Mouse (Mus musculus) myocyte (in vitro differentiated cells): ENCODE data around the gene Padi2. TPM values are rescaled to one million over a fixed set of nuclear protein-coding genes. Genes with fewer than 3 reads are reported as not detected.
A peak's percentile ranks its signal among the peaks of the same experiment; 100 is the strongest.

ENCODE experiments used
- H3K27me3 ChIP-seq: one replicate; pipeline ENCODE4 v1.6.1; 2011; ENCODE audit not compliant: control insufficient read depth, insufficient read depth, insufficient read length
- H3K36me3 ChIP-seq: one replicate; pipeline ENCODE4 v1.6.1; 2011; ENCODE audit not compliant: control insufficient read depth, insufficient read depth
- H3K4me2 ChIP-seq: one replicate; pipeline ENCODE4 v1.6.1; 2011; ENCODE audit warnings: low read depth, control low read depth
- H3K4me3 ChIP-seq: one replicate; pipeline ENCODE4 v1.5.1; 2011; ENCODE audit warnings: mild to moderate bottlenecking, control low read depth, moderate library complexity
- H3K79me2 ChIP-seq: one replicate; pipeline ENCODE4 v1.6.1; 2011; ENCODE audit not compliant: control insufficient read depth, insufficient read depth
- H3ac ChIP-seq: one replicate; pipeline ENCODE4 v1.6.1; 2011; ENCODE audit not compliant: control insufficient read depth, insufficient read length
- CEBPB ChIP-seq: IDR thresholded peaks from 2 replicates; pipeline ENCODE4 v1.6.1; 2011; ENCODE audit warnings: mild to moderate bottlenecking, moderate library complexity; ENCODE audit not compliant: poor library complexity, insufficient read depth, severe bottlenecking
- E2F4 ChIP-seq: IDR thresholded peaks from one replicate; pipeline ENCODE4 v1.6.1; 2011; ENCODE audit warnings: mild to moderate bottlenecking, control low read depth, moderate library complexity; ENCODE audit not compliant: insufficient read depth
- MAX ChIP-seq: IDR thresholded peaks from one replicate; pipeline ENCODE4 v1.6.1; 2011; ENCODE audit warnings: low read depth, mild to moderate bottlenecking, control low read depth
- MYOD1 ChIP-seq, 3 experiments: IDR thresholded peaks; one replicate each; pipeline ENCODE4 v1.6.1; 2011; ENCODE audit warnings: control low read depth in 2 of 3, low read depth in 2 of 3, mild to moderate bottlenecking in 2 of 3, moderate library complexity in 1 of 3; ENCODE audit not compliant: insufficient read length in 2 of 3, control insufficient read depth in 1 of 3
- MYOG ChIP-seq, 3 experiments: IDR thresholded peaks; one replicate each; pipeline ENCODE4 v1.6.1; 2011; ENCODE audit warnings: control low read depth in 2 of 3, low read depth in 2 of 3, mild to moderate bottlenecking in 2 of 3; ENCODE audit not compliant: insufficient read length in 2 of 3, control insufficient read depth in 1 of 3, insufficient read depth in 1 of 3
- POLR2A ChIP-seq: IDR thresholded peaks from one replicate; pipeline ENCODE4 v1.6.1; 2011; ENCODE audit warnings: low read depth, mild to moderate bottlenecking, control low read depth, moderate library complexity; ENCODE audit not compliant: insufficient read length
- POLR2AphosphoS2 ChIP-seq: IDR thresholded peaks from one replicate; pipeline ENCODE4 v1.6.1; 2011; ENCODE audit warnings: low read depth, control low read depth; ENCODE audit not compliant: insufficient read length
- REST ChIP-seq: IDR thresholded peaks from one replicate; pipeline ENCODE4 v1.6.1; 2011; ENCODE audit warnings: mild to moderate bottlenecking, control low read depth, moderate library complexity; ENCODE audit not compliant: insufficient read depth, insufficient read length
- SRF ChIP-seq: IDR thresholded peaks from one replicate; pipeline ENCODE4 v1.6.1; 2011; ENCODE audit warnings: low read depth; ENCODE audit not compliant: control insufficient read depth, insufficient read length
- TCF12 ChIP-seq: IDR thresholded peaks from one replicate; pipeline ENCODE4 v1.6.1; 2011; ENCODE audit warnings: mild to moderate bottlenecking, control low read depth; ENCODE audit not compliant: poor library complexity, insufficient read depth, severe bottlenecking
- TCF3 ChIP-seq: IDR thresholded peaks from one replicate; pipeline ENCODE4 v1.6.1; 2011; ENCODE audit warnings: low read depth, control low read depth; ENCODE audit not compliant: insufficient read length
- USF1 ChIP-seq: IDR thresholded peaks from one replicate; pipeline ENCODE4 v1.6.1; 2011; ENCODE audit warnings: low read depth, mild to moderate bottlenecking, control low read depth, moderate library complexity
- polyA plus RNA-seq: library from polyadenylated mRNA; unstranded; fragments of >200 nt; fragmentation: generic; extraction: Trizol; gene quantifications from one replicate; pipeline ENCODE4 v1.2.1, GENCODE M21; 2012; ENCODE audit warnings: missing spikeins

Padi2 gene
- polyA plus RNA-seq, 1 experiment: 20.7 TPM

DNA sequence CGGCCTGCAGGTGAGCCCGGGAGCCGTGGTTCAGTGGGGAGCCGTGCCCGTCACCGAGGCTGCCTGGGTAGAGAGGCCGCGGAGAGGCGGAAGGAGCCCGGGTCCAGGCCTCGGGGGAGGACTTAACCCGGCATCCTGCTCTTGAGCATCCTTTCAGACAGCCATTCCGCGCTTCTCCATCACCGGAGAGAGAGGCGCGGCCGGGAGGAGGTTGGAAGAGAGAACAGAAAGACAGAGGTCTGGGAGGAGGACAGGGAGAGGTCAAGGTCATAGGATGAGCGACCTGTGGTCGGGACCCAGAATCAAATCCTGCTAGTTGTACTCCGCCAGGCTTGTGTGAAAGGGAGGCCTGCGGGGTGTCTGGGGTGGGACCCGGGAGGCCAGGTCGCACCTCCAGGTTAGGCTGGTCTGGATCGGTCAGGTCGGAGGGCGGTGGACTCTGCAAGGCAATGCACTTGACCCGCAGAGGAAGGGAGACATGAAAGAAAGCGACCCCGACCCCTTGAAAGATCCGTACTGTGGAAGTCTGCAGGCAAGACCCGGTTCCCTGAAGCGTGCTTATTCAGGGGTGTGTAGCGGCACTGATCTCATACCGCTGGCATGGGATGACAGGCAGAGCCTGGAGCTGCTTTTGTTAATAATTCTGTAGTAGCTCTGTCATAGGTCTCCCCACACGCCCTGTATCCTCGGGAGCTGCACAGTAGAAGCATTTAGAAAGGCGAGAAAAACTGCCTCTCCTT lies 55.5 kb downstream of the Padi2 start:
- Histone ChIP-seq H3K4me2 (peak overlapping the region; percentile 78), H3K4me3 (peak overlapping the region; percentile 87), H3ac (peak overlapping the region; percentile 83), H3K79me2 (peaks cover 46% of the 10 kb centered on the region), H3K36me3 (peaks cover 10% of the 10 kb centered on the region), H3K27me3 (no peaks in the 10 kb centered on the region)
- TF ChIP-seq POLR2A: no peak
- TF ChIP-seq REST: no peak
- TF ChIP-seq TCF3: no peak
- no peak for TF ChIP-seq MYOD1 (IDR thresholded peaks at IDR 0.05; ENCODE audit: control insufficient read depth in 1 of 3, insufficient read length in 2 of 3, low read depth in 2 of 3)
- TF ChIP-seq CEBPB: no peak
- TF ChIP-seq MAX: no peak
- no peak for TF ChIP-seq SRF
- TF ChIP-seq POLR2AphosphoS2: no peak
- TF ChIP-seq USF1: no peak
- TF ChIP-seq TCF12: no peak
- TF ChIP-seq E2F4: no peak
- no peak for TF ChIP-seq MYOG (IDR thresholded peaks at IDR 0.05; ENCODE audit: control insufficient read depth in 1 of 3, insufficient read depth in 1 of 3, insufficient read length in 2 of 3, low read depth in 2 of 3)

DNA sequence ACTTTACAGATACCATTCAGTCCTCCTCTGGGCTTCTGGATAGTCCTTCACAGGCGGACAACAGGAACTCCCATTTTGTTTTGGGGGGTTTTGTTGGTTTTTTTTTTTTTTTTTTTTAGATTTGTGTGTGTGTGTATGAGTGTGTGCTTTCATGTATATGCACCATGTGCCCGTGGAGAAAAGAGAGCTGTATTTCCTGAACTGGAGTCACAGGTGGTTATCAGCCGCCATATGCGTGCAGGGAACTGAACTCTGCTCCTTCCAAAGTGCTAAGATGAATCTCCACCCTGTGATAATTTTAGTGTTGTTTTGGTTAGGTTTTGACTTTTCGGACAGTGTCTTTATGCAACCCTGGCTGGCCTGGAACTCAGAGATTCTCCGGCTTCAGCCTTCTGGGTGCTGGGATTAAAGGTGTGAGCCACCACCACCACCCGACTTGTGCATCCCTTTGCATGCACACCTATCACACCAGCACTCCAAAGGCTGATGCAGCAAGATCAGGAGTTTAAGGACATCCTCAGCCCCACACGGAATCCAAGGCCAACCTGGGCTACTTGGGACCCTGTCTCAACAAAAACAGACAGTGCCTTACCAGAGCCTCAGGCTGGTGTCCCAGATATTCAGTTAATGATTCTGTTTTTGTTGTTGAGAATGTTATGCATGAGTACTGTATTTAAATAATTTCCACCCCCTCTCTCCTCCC lies 56.2 kb downstream of the Padi2 start:
- Histone ChIP-seq H3K79me2 (peaks cover 46% of the 10 kb centered on the region), H3ac (peak overlapping the region; percentile 83), H3K27me3 (no peaks in the 10 kb centered on the region), H3K36me3 (peaks cover 15% of the 10 kb centered on the region), H3K4me3 (peak overlapping the region; percentile 87), H3K4me2 (peak overlapping the region; percentile 78)
- TF ChIP-seq TCF3 (no peak), USF1 (no peak), MYOD1 (IDR thresholded peaks at IDR 0.05; ENCODE audit: control insufficient read depth in 1 of 3, insufficient read length in 2 of 3, low read depth in 2 of 3) (no peak), POLR2A (no peak), MAX (no peak), POLR2AphosphoS2 (no peak), CEBPB (no peak), E2F4 (no peak), TCF12 (no peak)

DNA sequence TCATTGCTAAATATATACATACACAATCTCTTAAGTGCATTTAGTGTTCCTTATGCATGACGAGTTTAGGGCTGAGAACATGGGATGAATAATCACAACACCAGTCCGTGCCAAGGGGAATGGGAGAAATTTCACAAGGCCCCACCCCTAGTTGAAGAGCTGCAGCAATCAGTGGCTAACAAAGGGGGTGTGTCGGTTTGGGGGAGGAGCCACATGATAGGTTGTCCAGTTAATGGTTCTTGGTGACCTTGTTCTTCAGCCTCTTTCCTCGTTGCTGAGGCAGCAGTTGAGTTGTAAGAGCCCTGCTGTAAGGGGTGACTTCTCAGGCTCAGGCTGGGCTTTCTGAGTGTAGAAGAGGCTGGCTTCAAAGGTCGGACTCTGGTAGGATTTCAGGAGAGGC lies 56.8 kb downstream of the Padi2 start:
- Histone ChIP-seq H3K4me2 (peak overlapping the region; percentile 78), H3K27me3 (no peaks in the 10 kb centered on the region), H3K4me3 (peak overlapping the region; percentile 87), H3ac (no peak overlapping the region), H3K36me3 (peaks cover 21% of the 10 kb centered on the region), H3K79me2 (peaks cover 46% of the 10 kb centered on the region)
- no peak for TF ChIP-seq USF1

DNA sequence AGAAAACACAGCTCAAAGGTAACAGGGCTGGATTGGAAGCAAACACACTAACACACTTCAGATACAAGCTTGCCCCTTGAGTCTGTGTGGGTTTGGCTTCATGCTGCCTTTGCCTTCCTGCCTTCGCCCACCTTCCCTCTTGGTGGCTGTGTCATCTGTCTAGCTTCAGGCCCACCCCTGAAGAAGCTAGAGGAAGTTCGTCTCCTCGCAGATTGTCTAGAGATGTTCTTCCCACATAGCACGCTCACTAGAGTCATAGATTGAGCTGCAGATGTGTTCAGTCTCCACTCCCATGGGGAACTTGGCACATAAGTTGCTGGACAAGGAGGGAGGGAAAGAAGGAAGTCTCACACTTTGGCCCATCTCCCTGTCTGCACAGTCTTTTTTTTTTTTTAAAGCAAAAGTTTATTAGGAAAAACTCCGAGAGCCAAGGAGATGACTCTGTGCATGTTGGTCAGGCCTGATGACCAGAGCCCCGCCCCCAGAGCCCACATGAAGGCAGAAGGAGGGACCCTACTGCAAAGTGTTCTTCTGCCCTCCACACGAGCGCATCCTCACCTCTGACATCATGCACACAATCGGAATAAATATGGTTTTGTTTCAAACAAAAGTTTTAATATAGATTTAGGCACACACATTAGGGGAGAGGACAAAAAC lies 57.9 kb downstream of the Padi2 start:
- TF ChIP-seq POLR2A (no peak), CEBPB (no peak), REST (no peak), E2F4 (no peak), MYOG (IDR thresholded peaks at IDR 0.05; ENCODE audit: control insufficient read depth in 1 of 3, insufficient read depth in 1 of 3, insufficient read length in 2 of 3, low read depth in 2 of 3) (no peak), SRF (no peak), MYOD1 (IDR thresholded peaks at IDR 0.05; ENCODE audit: control insufficient read depth in 1 of 3, insufficient read length in 2 of 3, low read depth in 2 of 3) (no peak), TCF12 (no peak), USF1 (no peak), TCF3 (no peak)
- peaks cover 21% of the 10 kb centered on the region for H3K36me3 ChIP-seq
- no peak overlapping the region for H3K4me2 ChIP-seq

More for the DNA sequence above, 57.9 kb downstream of the Padi2 start:
- Histone ChIP-seq H3K27me3 (no peaks in the 10 kb centered on the region), H3ac (no peak overlapping the region), H3K4me3 (no peak overlapping the region), H3K79me2 (peaks cover 46% of the 10 kb centered on the region)
